Mouse (Mus musculus) brain, adult 2 months (tissue): ENCODE data around the gene Espn.

Source experiments
- DNase-seq: peaks from one replicate; pipeline ENCODE4 v3.0.0; 2011; ENCODE audit warnings: low read depth, low spot score

The Espn gene

GRCm38 (mm10) chr4:152097911-152098799 lies 54.0 kb downstream of the Espn start:
- no peak for DNase-seq

GRCm38 (mm10) chr4:152096927-152097326 lies 55.2 kb downstream of the Espn start:
- DNase-seq = no peak

- DNase-seq = peak; percentile 68
Observed at GRCm38 (mm10) chr4:152095937-152096910, 55.9 kb downstream of the Espn start.

- no peak for DNase-seq
Observed at GRCm38 (mm10) chr4:152094233-152094632, 57.9 kb downstream of the Espn start.

- peak; percentile 42 for DNase-seq
Observed at GRCm38 (mm10) chr4:152092751-152093293, 59.3 kb downstream of the Espn start.

- DNase-seq = no peak
Observed at GRCm38 (mm10) chr4:152090191-152090590, 62.0 kb downstream of the Espn start.

- peak; percentile 90 for DNase-seq
Observed at GRCm38 (mm10) chr4:152088556-152089120, 63.5 kb downstream of the Espn start.

- peak; percentile 83 for DNase-seq
Observed at GRCm38 (mm10) chr4:152088133-152088532, 64.0 kb downstream of the Espn start.

- no peak for DNase-seq
Observed at GRCm38 (mm10) chr4:152087211-152088081, 64.7 kb downstream of the Espn start.

- DNase-seq = peak; percentile 46
Observed at GRCm38 (mm10) chr4:152086505-152087210, 65.5 kb downstream of the Espn start.

- DNase-seq = no peak
Observed at GRCm38 (mm10) chr4:152084616-152085015, 67.6 kb downstream of the Espn start.

- peak; percentile 51 for DNase-seq
Observed at GRCm38 (mm10) chr4:152083611-152084220, 68.5 kb downstream of the Espn start.

- DNase-seq = no peak
Observed at GRCm38 (mm10) chr4:152079931-152080330, 72.2 kb downstream of the Espn start.

- no peak for DNase-seq
Observed at GRCm38 (mm10) chr4:152079261-152079660, 72.9 kb downstream of the Espn start.

- DNase-seq = peak; percentile 67
Observed at GRCm38 (mm10) chr4:152078105-152078530, 74.1 kb downstream of the Espn start.

GRCm38 (mm10) chr4:152077191-152077590 lies 75.0 kb downstream of the Espn start:
- no peak for DNase-seq

- DNase-seq = no peak
Observed at GRCm38 (mm10) chr4:152074548-152074947, 77.6 kb downstream of the Espn start.

- no peak for DNase-seq
Observed at GRCm38 (mm10) chr4:152073715-152074114, 78.5 kb downstream of the Espn start.

- no peak for DNase-seq
Observed at GRCm38 (mm10) chr4:152072655-152073054, 79.5 kb downstream of the Espn start.
